Mouse (Mus musculus) small intestine, adult 2 months (tissue): ENCODE results near the gene Olfr1355.
"Not testable (repeated sequence)": the region's sequence is repeated elsewhere in the genome, so short reads cannot be mapped to it uniquely, and the experiment has no call there.

Source experiments
- CTCF ChIP-seq: fragments of 200-500 bp; IDR thresholded peaks from 2 replicates; pipeline ENCODE4 v1.5.1; 2012; ENCODE audit warnings: low read depth, mild to moderate bottlenecking, control low read depth, inconsistent platforms, low read length, moderate library complexity, mixed read lengths; ENCODE audit not compliant: insufficient replicate concordance, insufficient read length; ENCODE audit errors: extremely low read depth
- POLR2A ChIP-seq: fragments of 200-500 bp; IDR thresholded peaks from 2 replicates; pipeline ENCODE4 v1.6.1; 2012; ENCODE audit warnings: low read depth, mild to moderate bottlenecking, control low read depth, inconsistent platforms, low read length, moderate library complexity

DNA sequence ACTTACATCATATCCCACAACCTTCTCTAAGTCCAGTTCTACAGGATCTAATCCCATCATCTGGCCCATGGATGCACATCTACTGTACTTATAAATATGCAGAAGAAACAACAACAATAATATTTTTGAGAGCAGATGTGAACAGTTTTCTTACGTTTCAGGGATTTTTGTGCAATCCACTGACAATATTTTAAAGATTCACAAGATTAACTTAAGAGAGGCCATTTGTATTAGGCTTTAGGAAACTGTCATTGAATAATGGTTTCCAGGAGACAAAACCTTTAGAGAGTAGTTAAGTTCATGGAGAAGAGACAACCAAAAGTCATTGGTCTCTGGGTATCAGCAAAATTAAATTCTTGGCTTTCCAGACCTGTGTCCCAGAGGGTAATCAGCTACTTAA lies 37.5 kb downstream of the Olfr1355 start, which contains the start of gene Olfr1354:
- not testable (repeated sequence) for TF ChIP-seq CTCF, POLR2A
